Mouse (Mus musculus): ENCODE measurements around the gene Dus1l. TPM values are rescaled to one million over a fixed set of nuclear protein-coding genes. Genes with fewer than 3 reads are reported as not detected.
A peak's percentile ranks its signal among the peaks of the same experiment; 100 is the strongest.
"Not testable (repeated sequence)": the region's sequence is repeated elsewhere in the genome, so short reads cannot be mapped to it uniquely, and the experiment has no call there.

The Dus1l gene
- total RNA-seq (2022) = 10 to 100 TPM; 29.0 to 36.8 (median 35.0) TPM

GRCm38 (mm10) chr11:120795756-120796613 is at the start of gene Dus1l:
Dus1l (minus strand) TSS chr11:120796403.
- DNase-seq (ENCODE audit: low spot score in 2 of 2) = peak; percentile 90 to 94

GRCm38 (mm10) chr11:120844329-120844728 is 48.1 kb upstream of the Dus1l start:
- no peak for DNase-seq (ENCODE audit: low spot score in 2 of 2)

- no peak for DNase-seq (ENCODE audit: low spot score in 2 of 2)
Observed at GRCm38 (mm10) chr11:120833555-120834280, 37.5 kb upstream of the Dus1l start.

- not testable (repeated sequence) for DNase-seq (ENCODE audit: low spot score in 2 of 2)
Observed at GRCm38 (mm10) chr11:120832962-120833361, 36.8 kb upstream of the Dus1l start.

GRCm38 (mm10) chr11:120831659-120832440 is 35.6 kb upstream of the Dus1l start:
- DNase-seq (ENCODE audit: low spot score in 2 of 2) = no peak

- DNase-seq (ENCODE audit: low spot score in 2 of 2) = no peak
Observed at GRCm38 (mm10) chr11:120830686-120831085, 34.5 kb upstream of the Dus1l start.

GRCm38 (mm10) chr11:120829757-120830532 is 33.7 kb upstream of the Dus1l start:
- DNase-seq (ENCODE audit: low spot score in 2 of 2) = no peak

DNA sequence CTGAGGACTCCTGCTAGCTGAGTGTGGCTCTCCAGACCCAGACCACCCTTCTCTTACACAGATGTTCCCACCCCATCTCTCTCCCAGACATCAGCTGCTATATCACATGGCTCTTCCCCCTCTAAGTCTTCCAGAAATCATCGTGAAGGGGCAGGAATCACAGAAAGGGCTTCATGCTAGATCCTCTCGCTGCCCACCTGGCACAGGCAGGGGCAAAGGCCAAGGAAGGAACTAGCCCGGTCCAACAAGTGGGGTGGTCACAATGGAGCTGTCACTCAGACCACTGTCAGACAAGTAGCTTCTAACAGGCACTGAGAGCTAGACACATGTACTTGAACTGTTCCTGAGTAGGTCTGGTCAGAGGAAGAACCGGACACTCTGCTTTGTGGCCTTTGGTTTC is 32.2 kb upstream of the Dus1l start:
- no peak for DNase-seq (ENCODE audit: low spot score in 2 of 2)

GRCm38 (mm10) chr11:120826016-120826953 is 30.1 kb upstream of the Dus1l start:
- no peak for DNase-seq (ENCODE audit: low spot score in 2 of 2)

GRCm38 (mm10) chr11:120825289-120825863 is 29.2 kb upstream of the Dus1l start:
- no peak for DNase-seq (ENCODE audit: low spot score in 2 of 2)

DNA sequence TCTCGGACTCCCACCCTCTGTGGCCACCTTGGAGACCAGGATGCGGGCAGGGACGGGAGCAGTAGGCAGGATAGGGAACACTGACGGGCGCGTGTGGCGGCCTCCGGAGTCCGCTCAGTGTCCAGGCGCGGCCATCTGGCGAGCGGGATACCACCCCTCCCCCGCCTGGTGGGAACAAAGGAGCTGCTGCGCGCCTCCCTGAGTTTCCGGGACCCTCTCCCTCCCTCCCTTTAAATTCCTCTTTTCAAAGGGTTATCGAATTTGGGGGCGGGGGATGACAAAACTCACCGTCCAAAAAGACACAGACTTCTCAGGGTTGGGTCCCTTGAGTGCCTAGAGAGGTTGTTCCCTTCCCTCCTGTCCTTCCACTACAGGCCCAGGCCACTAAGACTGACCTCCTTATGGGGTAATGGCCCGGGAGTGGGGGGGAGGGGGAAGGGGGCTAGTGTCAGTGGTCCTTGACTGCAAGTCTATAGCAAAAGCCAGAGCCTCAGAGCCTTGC is 28.6 kb upstream of the Dus1l start:
- DNase-seq (ENCODE audit: low spot score in 2 of 2) = no peak

GRCm38 (mm10) chr11:120823956-120824786 is 28.0 kb upstream of the Dus1l start, which contains the start of gene Fasn:
Fasn (minus strand) TSS chr11:120824547.
- DNase-seq (ENCODE audit: low spot score in 2 of 2) = peak; percentile 90 to 94

DNA sequence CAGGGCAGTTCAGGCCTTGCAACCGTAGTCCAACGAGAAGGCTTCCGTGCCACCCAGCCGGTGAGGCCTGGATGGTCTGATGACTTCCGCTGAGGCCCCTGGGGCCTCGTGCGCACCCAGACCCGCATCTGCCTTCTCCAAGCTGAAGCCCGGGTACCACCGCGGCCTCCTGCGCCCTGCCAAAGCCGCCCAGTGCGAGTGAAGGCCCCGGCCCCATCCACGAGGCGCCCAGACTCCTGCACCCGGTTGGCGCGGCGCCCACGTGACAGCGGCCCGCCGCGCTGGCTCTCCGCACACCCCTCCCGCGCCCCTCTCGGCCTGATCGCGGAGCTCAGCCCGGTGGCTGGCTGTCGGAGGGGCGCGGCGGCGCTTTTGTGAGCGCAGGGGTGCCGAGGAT is 27.3 kb upstream of the Dus1l start:
- DNase-seq (ENCODE audit: low spot score in 2 of 2) = peak in 1 of 2 experiments; percentile 30

DNA sequence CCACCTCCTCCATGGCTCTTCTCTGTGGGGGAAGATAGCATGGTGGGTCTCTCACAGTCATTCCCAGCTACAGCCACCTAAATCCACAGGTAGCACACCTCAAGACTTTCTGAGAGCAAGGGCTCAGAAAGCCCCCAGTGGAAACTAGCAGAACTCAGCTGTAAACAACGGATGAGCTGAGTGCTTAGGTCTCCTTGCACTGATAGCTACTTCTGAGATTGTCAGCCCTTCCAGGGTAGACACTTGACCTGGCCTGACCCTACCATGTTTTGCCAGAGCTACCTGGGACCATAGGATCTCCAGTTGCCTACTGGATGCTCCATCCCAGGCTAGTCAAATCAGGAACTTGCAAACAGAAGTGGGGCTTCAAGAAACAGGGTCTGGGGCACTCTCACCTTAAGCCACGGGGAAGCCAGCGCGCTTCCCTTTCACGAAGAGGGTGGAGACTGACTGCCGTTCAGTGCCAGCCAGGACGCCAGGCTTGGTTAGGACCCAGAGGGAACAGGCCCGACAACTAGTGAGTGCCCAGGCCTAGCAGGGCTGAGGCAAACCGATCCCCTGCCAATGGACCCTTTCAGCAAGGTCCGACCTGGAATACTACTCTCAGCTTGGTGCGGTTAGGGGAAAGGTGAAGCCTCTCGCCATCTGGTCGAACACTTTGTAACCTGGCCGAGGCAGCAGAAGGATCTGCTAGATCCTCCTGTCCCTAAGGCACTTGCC is 26.8 kb upstream of the Dus1l start:
- no peak for DNase-seq (ENCODE audit: low spot score in 2 of 2)

- no peak for DNase-seq (ENCODE audit: low spot score in 2 of 2)
Observed at GRCm38 (mm10) chr11:120822321-120822720, 26.1 kb upstream of the Dus1l start.

GRCm38 (mm10) chr11:120821076-120821922 is 25.1 kb upstream of the Dus1l start:
- DNase-seq (ENCODE audit: low spot score in 2 of 2) = no peak

DNA sequence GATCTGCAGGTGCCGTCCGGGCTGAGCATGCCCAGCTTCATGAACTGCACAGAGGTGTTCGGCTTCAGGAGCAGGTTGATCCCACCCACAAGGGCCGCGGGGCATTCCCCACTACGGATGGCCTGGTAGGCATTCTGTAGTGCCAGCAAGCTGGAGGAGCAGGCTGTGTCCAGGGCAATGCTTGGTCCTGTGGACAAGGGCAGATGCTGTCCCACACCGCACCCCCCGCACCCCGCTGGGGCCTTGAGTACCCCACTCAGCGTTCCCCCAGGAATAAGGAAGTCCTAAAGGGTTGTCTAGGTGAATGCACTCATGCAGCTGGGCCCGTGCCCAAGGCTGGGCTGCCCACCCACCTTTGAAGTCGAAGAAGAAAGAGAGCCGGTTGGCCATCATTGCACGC is 24.3 kb upstream of the Dus1l start:
- DNase-seq (ENCODE audit: low spot score in 2 of 2) = no peak

Measured in gastrocnemius, adult 8-10 months (tissue).